Mouse (Mus musculus) embryonic stem cell, embryonic (primary cell): ENCODE results near the gene Dnah17.

Experiments used
- CTCF ChIA-PET, 4 experiments: fragments of 300-600 bp in 2 of 4; fragments of 350-600 bp in 2 of 4; sonication (Branson Sonifier 250); formaldehyde crosslinking; loops; one replicate each; lab custom pipeline; 2022; ENCODE audit warnings: inconsistent platforms in 2 of 4; lab: Charles Lee
- POLR2A ChIA-PET, 4 experiments: fragments of 300-600 bp in 2 of 4; fragments of 350-600 bp in 2 of 4; sonication (Branson Sonifier 250); formaldehyde crosslinking; loops; one replicate each; lab custom pipeline; 2022; ENCODE audit warnings: antibody characterized with exemption in 4 of 4, inconsistent platforms in 1 of 4; lab: Charles Lee

Gene Dnah17

DNA sequence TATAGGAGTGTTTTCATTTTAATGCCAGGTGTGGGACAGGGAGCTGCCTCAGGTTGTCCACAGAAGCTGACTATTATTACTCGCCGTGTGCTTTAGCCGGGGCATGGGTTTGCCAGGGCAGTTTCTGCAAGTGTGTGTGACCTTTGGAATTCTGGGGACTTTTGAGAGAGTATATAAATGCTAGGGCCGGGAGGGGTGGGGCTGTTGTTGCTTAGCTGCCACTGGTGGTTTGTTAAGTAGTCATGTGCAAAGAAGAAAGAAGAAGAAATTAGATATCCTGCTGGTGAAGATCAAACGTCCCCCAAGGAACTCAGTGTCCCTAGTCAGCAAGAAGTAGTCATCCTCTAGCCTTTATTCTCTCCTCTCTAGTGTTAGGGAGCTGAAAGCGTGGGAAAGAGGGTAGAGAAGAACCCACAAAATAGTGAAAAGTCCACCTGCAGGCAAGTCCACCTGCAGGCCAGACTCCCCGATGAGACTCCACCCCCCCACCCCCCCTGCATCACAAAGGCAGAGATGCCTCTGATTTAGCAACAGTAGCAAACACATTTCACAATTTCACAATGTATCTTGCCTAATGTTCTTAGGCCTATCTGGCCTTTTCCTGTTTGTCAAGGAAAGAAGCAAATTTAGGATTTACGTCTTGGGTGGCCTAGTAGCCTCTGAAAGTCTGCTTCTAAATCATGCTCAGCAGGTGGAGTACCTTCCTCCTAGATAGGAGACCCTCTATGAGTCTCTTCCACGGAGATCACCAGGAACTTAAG, 17.6 kb upstream of the Dnah17 start:
- CTCF ChIA-PET: no interaction called here
- POLR2A ChIA-PET: interaction anchor here in 1 of 4 experiments (0.8 kb wide), 1 partner anchor 454 kb away, joined by 5 read pairs; no protein-coding TSS in a partner anchor

DNA sequence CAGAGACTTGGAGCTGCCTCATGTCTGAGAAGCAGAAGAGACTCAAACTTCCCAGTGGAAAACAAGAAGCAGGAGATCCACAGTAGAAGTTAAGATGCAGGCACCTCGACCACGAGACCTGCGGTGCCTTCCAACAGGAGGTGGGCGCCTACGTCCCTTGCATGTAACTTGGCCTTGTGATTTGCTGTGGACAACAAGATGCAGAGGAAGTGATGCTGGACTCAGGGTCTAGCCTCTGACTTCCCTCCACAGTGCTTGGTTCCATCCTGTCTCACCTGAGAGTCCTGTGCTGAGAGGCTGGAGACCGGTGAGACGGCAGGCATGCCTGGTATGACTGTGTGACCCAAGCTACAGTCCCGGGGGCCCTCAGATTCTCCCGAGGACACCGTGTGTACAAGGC, 16.0 kb upstream of the Dnah17 start:
- POLR2A ChIA-PET: interaction anchor here in 3 of 4 experiments (0.7 to 1.8 kb wide), 5 partner anchors 8 to 143 kb away, joined by 3 to 6 read pairs (median 3); partner anchors contain the start of gene Usp36 (in 1 of the 3)
- CTCF ChIA-PET: interaction anchor here in 1 of 4 experiments (0.5 to 0.8 kb wide), 2 partner anchors 214 to 272 kb away, joined by 3 to 4 read pairs; no protein-coding TSS in a partner anchor

DNA sequence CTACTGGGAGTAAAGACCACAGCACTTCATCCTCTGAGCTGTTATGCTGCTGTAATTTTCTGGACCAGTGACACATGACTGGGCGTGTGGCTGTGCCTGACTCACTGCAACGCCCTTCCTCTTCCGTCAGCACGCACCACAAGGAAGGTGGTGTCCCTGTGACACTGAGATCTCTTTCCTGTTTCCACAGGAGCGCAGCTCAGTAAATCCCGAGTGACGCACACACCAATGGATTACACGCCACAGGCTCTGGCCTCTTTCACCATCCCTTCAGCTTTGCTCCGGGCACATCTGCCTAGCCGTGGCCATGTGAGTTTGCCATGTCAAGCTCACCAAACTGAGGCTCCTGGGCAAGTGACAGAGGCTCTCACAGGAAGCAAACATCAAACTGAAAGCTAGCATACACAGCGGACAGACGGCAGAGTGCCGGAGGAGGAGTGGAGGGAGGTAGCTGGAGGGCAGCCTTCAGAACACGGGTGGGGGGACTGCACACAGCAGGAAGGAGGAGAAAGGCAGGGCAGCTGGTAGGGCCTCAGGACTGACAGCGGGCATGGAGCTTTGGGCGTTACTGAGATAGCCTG, 15.4 kb upstream of the Dnah17 start:
- CTCF ChIA-PET: interaction anchor here in 2 of 4 experiments (0.5 to 0.8 kb wide), 3 partner anchors 215 to 359 kb away, joined by 3 to 4 read pairs (median 3); no protein-coding TSS in a partner anchor
- POLR2A ChIA-PET: interaction anchor here in 3 of 4 experiments (0.9 to 1.8 kb wide), 5 partner anchors 8 to 144 kb away, joined by 3 to 6 read pairs (median 3); partner anchors contain the start of gene Usp36 (in 1 of the 3)

GRCm38 (mm10) chr11:118145092-118145491, 14.7 kb upstream of the Dnah17 start:
- ChIA-PET POLR2A (interaction anchor here in 3 of 4 experiments (0.9 to 1.8 kb wide), 3 partner anchors 11 to 145 kb away, joined by 3 to 6 read pairs (median 4); partner anchors contain the start of gene Usp36 (in 1 of the 3)), CTCF (no interaction called here)

- POLR2A ChIA-PET: interaction anchor here in 2 of 4 experiments (0.6 to 0.7 kb wide), 3 partner anchors 67 to 267 kb away, joined by 3 to 4 read pairs (median 3); no protein-coding TSS in a partner anchor
Observed at GRCm38 (mm10) chr11:118143731-118144130, 13.3 kb upstream of the Dnah17 start.

DNA sequence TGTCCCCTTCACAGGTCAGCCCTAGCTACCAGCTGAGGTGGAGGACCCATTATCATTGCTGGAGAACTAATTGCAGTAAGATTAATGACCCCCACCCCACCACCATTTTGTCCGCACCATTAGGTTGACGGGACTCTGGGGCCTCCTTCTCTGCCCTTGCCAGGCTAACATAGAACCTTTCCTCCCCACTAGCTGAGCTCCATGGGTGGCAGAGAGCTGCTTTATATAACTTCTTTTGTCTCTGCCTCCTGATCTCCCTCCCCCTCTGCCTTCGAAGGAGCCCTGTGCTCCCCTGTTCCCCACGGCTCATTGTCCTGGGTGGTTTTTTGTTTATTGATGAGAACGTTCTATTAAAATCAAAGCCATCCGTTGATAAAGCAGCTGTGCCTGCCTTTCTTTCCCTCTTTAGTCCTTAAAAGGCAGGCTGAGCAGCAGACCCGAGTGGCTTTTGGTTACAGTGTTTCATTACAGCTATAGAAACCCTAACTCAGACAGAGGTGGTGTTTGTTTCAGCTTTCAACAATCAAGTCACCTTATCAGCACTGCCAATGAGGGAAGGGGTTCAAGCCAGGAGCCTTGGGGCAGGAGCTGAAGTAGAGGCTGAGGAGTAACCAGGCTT, 12.2 kb upstream of the Dnah17 start:
- ChIA-PET POLR2A (interaction anchor here in 1 of 4 experiments (1.1 kb wide), 1 partner anchor 9 kb away, joined by 3 read pairs; no protein-coding TSS in a partner anchor), CTCF (interaction anchor here in 3 of 4 experiments (0.6 to 1.0 kb wide), 3 partner anchors 10 to 660 kb away, joined by 3 read pairs; no protein-coding TSS in a partner anchor)

More at GRCm38 (mm10) chr11:118143731-118144130, 13.3 kb upstream of the Dnah17 start:
- CTCF ChIA-PET: no interaction called here

DNA sequence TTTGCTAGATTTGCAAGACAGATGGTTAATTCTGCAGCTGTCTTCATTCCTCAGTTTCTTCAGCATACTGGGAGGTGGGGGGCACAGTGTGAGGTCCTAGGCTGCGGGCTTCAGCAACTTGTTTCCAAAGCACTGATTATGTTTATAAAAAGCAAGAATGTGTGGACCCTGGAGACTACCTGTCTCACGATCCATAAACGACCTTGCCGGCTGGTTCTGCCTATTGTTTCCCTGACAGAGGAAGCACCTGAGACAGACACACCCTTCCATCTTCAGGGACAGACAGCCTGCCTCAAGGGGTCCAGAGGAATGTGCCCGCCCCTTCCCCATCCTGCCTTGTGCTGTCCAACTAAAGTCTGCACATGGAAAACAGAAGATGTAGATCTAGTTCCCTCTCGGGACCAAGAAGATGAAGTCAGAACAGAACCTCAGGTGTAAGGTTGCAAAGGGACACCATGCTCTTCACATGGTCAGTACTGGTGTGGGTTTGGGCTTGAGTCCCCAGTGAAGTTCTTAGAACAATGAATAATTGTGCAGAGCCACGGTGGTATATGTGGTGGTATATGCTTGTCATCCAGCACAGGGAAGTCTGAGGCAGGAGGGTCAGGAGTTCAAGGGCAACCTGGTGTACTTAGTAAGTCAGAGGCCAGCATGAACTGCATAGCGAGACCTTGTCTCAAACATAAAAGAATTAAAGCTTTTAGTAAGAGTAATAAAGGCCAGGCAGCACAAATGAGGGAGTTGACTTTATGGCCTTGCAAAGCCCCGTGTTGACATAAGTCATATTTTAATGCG, 10.5 kb upstream of the Dnah17 start:
- POLR2A ChIA-PET: interaction anchor here in 2 of 4 experiments (0.8 to 1.2 kb wide), 3 partner anchors 10 to 25 kb away, joined by 3 to 7 read pairs (median 4); no protein-coding TSS in a partner anchor
- CTCF ChIA-PET: interaction anchor here in 1 of 4 experiments (0.5 to 1.1 kb wide), 2 partner anchors 34 to 262 kb away, joined by 3 read pairs; no protein-coding TSS in a partner anchor

DNA sequence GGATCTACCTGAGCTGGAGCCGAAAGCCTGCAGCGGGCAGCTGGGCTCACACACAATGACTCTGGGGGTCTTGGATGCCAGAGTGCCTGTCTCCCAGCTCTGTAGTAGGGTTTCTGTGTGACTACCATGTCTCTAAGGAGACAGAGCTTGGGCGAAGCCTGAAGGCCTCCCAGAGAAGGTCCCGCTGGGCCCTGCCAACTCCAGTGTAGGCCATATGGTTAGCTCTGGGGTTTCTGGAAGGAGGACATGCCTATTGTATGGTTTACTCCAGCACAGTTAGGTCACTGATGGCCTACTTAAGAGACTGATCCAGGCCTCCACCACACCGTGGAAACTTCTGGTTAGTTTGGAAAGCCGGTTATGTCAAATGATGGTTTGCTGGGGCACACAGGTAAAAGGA, 7.9 kb upstream of the Dnah17 start:
- CTCF ChIA-PET: no interaction called here
- POLR2A ChIA-PET: no interaction called here

DNA sequence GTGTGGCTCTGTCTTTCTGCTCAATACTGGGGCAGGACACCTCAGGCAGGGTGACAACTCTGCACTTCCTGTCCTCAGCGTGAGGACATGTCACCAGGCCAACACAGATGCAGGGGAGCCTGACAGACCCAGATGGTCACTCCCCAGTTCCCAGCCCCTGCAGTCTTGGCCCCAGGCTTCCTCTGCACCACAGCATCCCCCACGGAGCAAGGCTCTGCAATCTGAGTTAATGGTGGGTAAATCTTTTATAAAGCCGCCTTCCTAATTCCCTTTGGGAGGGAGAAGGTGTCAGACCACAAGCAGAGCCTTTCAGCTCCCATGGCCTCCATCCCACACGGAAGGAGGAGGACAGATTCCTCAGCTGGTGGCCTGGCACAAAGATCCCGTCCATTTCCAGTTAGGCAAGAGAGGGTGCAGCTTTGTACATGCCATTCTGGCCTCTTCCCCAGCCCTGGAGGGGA, 5.8 kb upstream of the Dnah17 start:
- POLR2A ChIA-PET: interaction anchor here in 1 of 4 experiments (0.6 kb wide), 1 partner anchor 89 kb away, joined by 3 read pairs; no protein-coding TSS in a partner anchor
- CTCF ChIA-PET: interaction anchor here in 1 of 4 experiments (0.8 kb wide), 1 partner anchor 307 kb away, joined by 3 read pairs; no protein-coding TSS in a partner anchor

GRCm38 (mm10) chr11:118135271-118135670, 4.8 kb upstream of the Dnah17 start:
- CTCF ChIA-PET: interaction anchor here in 1 of 4 experiments (0.8 kb wide), 1 partner anchor 308 kb away, joined by 3 read pairs; no protein-coding TSS in a partner anchor
- POLR2A ChIA-PET: interaction anchor here in 2 of 4 experiments (0.6 kb wide), 2 partner anchors 88 to 293 kb away, joined by 3 read pairs; partner anchors contain the start of gene C1qtnf1 (in 1 of the 2)

DNA sequence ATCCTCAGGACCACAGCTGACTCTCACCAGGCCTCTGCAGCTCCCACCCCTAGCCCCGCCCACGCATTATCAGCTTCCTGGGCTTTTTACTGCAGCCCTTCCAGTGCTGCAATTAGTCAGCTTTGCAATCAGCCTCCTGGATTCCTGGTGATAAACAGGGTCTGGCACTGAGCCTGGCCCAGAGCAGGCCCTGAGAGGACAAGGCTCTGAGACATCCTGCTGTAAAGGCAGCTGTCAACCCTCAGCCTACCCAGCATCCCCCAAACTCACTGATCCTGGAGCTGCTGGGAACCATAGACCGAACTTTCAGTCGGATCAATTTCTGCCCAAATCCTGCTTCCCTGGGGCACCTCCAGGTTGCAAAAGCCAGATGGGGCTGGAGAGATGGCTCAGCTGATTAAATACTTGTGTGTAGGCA, 3.3 kb upstream of the Dnah17 start:
- ChIA-PET POLR2A (interaction anchor here in 3 of 4 experiments (0.6 to 1.5 kb wide), 16 partner anchors 9 to 377 kb away, joined by 3 to 10 read pairs (median 3); partner anchors contain the start of gene Cyth1 (in 1 of the 3)), CTCF (interaction anchor here (0.5 to 1.8 kb wide), 11 partner anchors 17 to 776 kb away, joined by 3 to 6 read pairs (median 3); partner anchors contain the start of gene Usp36 (in 1 of the 4))

GRCm38 (mm10) chr11:118133133-118133751, 2.8 kb upstream of the Dnah17 start:
- CTCF ChIA-PET: interaction anchor here (0.5 to 1.8 kb wide), 8 partner anchors 16 to 775 kb away, joined by 3 to 6 read pairs (median 3); no protein-coding TSS in a partner anchor
- POLR2A ChIA-PET: interaction anchor here in 3 of 4 experiments (0.7 to 1.5 kb wide), 12 partner anchors 10 to 378 kb away, joined by 3 to 10 read pairs (median 3); partner anchors contain the start of gene Cyth1 (in 1 of the 3)

- POLR2A ChIA-PET: interaction anchor here in 1 of 4 experiments (0.7 kb wide), 1 partner anchor 415 kb away, joined by 3 read pairs; no protein-coding TSS in a partner anchor
- CTCF ChIA-PET: interaction anchor here in 2 of 4 experiments (0.6 to 1.8 kb wide), 2 partner anchors 15 to 779 kb away, joined by 6 to 15 read pairs; no protein-coding TSS in a partner anchor
Observed at GRCm38 (mm10) chr11:118132136-118132535, 1.7 kb upstream of the Dnah17 start.

DNA sequence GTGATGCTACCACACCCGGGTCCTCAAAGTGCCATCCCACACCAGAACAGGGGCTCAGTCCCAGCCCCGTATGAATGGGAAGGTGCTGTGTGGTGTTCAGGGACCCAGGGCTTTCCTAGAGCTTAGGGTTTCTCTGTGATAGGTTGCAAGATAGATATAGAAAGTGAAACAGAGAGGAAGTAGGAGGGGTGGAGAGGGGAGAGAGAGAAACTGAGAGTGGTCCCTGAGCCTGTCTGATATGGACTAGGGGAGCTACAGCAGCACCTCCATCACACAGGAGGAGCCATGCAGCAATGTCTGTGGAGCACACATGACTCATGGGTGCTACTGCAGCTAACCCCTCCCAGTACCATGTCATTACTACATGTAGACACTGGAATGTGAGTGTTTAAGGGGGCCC, 622 bp downstream of the Dnah17 start:
- ChIA-PET POLR2A (interaction anchor here in 2 of 4 experiments (0.5 to 1.1 kb wide), 3 partner anchors 9 to 17 kb away, joined by 3 to 5 read pairs (median 3); no protein-coding TSS in a partner anchor), CTCF (no interaction called here)

DNA sequence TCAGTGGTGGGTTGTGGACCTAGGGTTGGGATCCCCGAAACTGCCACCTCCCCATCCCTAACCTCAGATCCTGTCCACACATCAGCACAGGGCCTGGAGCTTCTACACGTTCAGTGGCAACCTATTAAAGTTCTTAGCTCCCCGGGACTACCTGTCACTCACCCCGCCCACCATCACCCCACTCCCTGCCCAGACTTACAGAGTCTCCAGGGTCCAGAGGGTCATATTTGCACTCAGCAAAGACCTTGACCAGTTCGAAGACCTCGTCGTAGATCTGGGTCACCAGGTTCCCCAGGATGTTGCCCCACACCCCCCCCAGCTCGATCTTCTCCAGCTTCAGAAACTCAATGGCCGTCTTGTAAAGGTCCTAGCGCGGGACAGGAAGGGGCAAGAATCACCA, 8.8 kb downstream of the Dnah17 start:
- POLR2A ChIA-PET: interaction anchor here in 3 of 4 experiments (0.6 to 2.2 kb wide), 7 partner anchors 8 to 436 kb away, joined by 3 to 6 read pairs (median 3); partner anchors contain the start of gene Dnah17 (in 1 of the 3)
- CTCF ChIA-PET: interaction anchor here in 3 of 4 experiments (0.7 to 0.8 kb wide), 3 partner anchors 115 to 764 kb away, joined by 3 to 6 read pairs (median 5); no protein-coding TSS in a partner anchor

GRCm38 (mm10) chr11:118118777-118119176, 11.7 kb downstream of the Dnah17 start:
- CTCF ChIA-PET: interaction anchor here in 1 of 4 experiments (1.0 to 1.3 kb wide), 2 partner anchors 16 to 45 kb away, joined by 4 to 5 read pairs; no protein-coding TSS in a partner anchor
- POLR2A ChIA-PET: interaction anchor here in 3 of 4 experiments (0.9 to 1.5 kb wide), 3 partner anchors 8 to 171 kb away, joined by 3 to 4 read pairs (median 3); partner anchors contain the start of gene Usp36 (in 1 of the 3)
